Mouse (Mus musculus) CH12.LX (cell line): ENCODE measurements at regions not wholly inside any gene's neighbourhood (a gene's known extent, or its start where the extent isn't known, plus 50 kb on each side); places are given as distances from the start of the nearest gene placed in this dataset.
"Not testable (repeated sequence)": the region's sequence is repeated elsewhere in the genome, so short reads cannot be mapped to it uniquely, and the experiment has no call there.

Experiments used
- CTCF ChIP-seq, 2 experiments: IDR thresholded peaks in 1 of 2; conservative IDR thresholded peaks in 1 of 2; 2 replicates each; pipeline ENCODE4 v1.5.1; 2011 to 2012; ENCODE audit warnings: low read depth in 2 of 2, low read length in 2 of 2, improper control_type of control experiment in 1 of 2, inconsistent platforms in 1 of 2, mild to moderate bottlenecking in 1 of 2, moderate library complexity in 1 of 2
- E2F4 ChIP-seq: IDR thresholded peaks from 2 replicates; pipeline ENCODE4 v1.6.1; 2011; ENCODE audit warnings: low read depth, low read length, improper control_type of control experiment; ENCODE audit not compliant: insufficient replicate concordance
- ELF1 ChIP-seq: IDR thresholded peaks from 2 replicates; pipeline ENCODE4 v1.6.1; 2014; ENCODE audit warnings: low read depth, mild to moderate bottlenecking, inconsistent platforms, low read length, improper control_type of control experiment
- EP300 ChIP-seq: IDR thresholded peaks from 2 replicates; pipeline ENCODE4 v1.6.1; 2011; ENCODE audit warnings: low read length, improper control_type of control experiment
- MAX ChIP-seq: IDR thresholded peaks from 2 replicates; pipeline ENCODE4 v1.6.1; 2011; ENCODE audit warnings: low read length, improper control_type of control experiment
- MAZ ChIP-seq: IDR thresholded peaks from 2 replicates; pipeline ENCODE4 v1.6.1; 2012; ENCODE audit warnings: low read depth, mild to moderate bottlenecking, inconsistent platforms, low read length, improper control_type of control experiment, moderate library complexity
- NRF1 ChIP-seq: IDR thresholded peaks from 2 replicates; pipeline ENCODE4 v1.6.1; 2014; ENCODE audit warnings: low read depth, mild to moderate bottlenecking, inconsistent platforms, low read length, improper control_type of control experiment, moderate library complexity
- POLR2A ChIP-seq: IDR thresholded peaks from 2 replicates; pipeline ENCODE4 v1.6.1; 2011; ENCODE audit warnings: low read depth, mild to moderate bottlenecking, improper control_type of control experiment, low read length
- POLR2AphosphoS2 ChIP-seq: IDR thresholded peaks from 2 replicates; pipeline ENCODE4 v1.6.1; 2011; ENCODE audit warnings: low read depth, low read length, improper control_type of control experiment
- SIN3A ChIP-seq: IDR thresholded peaks from 2 replicates; pipeline ENCODE4 v1.6.1; 2012; ENCODE audit warnings: low read length, improper control_type of control experiment, inconsistent platforms
- UBTF ChIP-seq: IDR thresholded peaks from 2 replicates; pipeline ENCODE4 v1.6.1; 2012; ENCODE audit warnings: low read depth, mild to moderate bottlenecking, inconsistent platforms, low read length, improper control_type of control experiment, moderate library complexity
- USF1 ChIP-seq: IDR thresholded peaks from 2 replicates; pipeline ENCODE4 v1.6.1; 2014; ENCODE audit warnings: low read depth, mild to moderate bottlenecking, inconsistent platforms, low read length, improper control_type of control experiment
- ZKSCAN1 ChIP-seq: IDR thresholded peaks from 2 replicates; pipeline ENCODE4 v1.6.1; 2012; ENCODE audit warnings: low read depth, inconsistent platforms, low read length, improper control_type of control experiment, borderline replicate concordance
- ZMIZ1 ChIP-seq: IDR thresholded peaks from 2 replicates; pipeline ENCODE4 v1.6.1; 2012; ENCODE audit warnings: low read depth, mild to moderate bottlenecking, inconsistent platforms, low read length, improper control_type of control experiment

DNA sequence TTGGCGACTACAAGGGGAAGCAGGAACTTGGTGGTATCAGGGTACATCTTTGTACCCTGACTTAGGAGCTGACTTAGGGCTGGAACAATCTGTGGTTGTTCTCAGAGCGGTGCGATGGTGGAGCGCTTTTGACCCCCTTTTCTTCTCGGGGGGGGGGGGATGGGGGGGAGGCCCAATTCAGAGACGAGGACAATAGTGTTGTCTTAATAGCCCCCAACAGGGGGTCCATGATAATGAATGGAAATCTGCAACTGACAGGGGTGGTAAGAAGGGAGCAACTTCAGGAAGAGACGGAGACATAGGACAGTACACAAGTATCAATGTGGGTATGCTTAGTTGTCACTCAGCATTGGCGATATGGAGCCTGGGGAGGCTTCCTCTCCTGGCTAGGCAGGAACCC is 61.9 kb upstream of the Zfp709 start:
- TF ChIP-seq ELF1; MAZ; CTCF (conservative IDR thresholded peaks at IDR 0.05 in 1 of 2, IDR thresholded peaks at IDR 0.05 in 1 of 2; ENCODE audit: low read depth in 2 of 2, low read length in 2 of 2); EP300; POLR2A; ZMIZ1; ZKSCAN1; NRF1; UBTF; MAX; SIN3A; POLR2AphosphoS2; USF1; E2F4: not testable (repeated sequence)
